Mouse (Mus musculus): ENCODE results near the gene Dcaf11. TPM values are rescaled to one million over a fixed set of nuclear protein-coding genes. Genes with fewer than 3 reads are reported as not detected.

Gene Dcaf11
- 103 and 105 TPM in 2 replicates for polyA plus RNA-seq (2016; fragmentation: Nextera tagmentation; extraction: Ambion mirVana)

DNA sequence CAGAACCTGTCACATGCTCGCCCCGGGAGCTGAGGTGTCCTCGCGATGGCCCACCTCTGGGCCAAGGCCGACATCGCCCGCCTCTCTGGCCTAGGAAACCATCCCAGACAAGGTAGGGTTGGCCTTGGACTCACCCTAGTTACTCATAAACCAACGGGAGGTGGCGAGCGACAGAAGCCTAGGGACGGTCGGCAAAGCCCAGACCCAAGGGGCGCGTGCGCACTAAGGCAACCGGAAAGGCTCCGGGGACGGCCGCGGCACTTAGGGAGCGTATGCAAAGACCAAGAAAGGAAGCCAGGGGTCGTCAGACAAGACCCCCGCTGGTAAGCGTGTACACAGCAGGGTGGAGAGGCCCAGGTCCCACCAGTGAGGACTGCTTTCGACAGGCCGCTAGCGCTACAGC, at the start of gene Dcaf11:
Gene Dcaf11, plus strand, starts transcription at position 208 of the 403 bp plus-strand sequence.
- peak within 1 kb of the TSS; percentile 69 for H3K4me3 ChIP-seq (replicated peaks)
- peaks cover 15% of the 10 kb centered on the region for H3K36me3 ChIP-seq (replicated peaks)
- peak within 1 kb of the TSS; percentile 71 for H3K9ac ChIP-seq
- WGBS = under 1% methylated on average over 27 of the region's 27 CpGs
- H3K27me3 ChIP-seq = no peaks in the 10 kb centered on the region
- ATAC-seq (ENCODE audit: low FRiP score) = peak; percentile 84
- H3K4me1 ChIP-seq = peaks cover 18% of the 10 kb centered on the region
- peak within 1 kb of the TSS; percentile 81 for H3K4me2 ChIP-seq
- H3K27ac ChIP-seq = peak within 1 kb of the TSS; percentile 98
- H3K9me3 ChIP-seq = no peaks in the 10 kb centered on the region

DNA sequence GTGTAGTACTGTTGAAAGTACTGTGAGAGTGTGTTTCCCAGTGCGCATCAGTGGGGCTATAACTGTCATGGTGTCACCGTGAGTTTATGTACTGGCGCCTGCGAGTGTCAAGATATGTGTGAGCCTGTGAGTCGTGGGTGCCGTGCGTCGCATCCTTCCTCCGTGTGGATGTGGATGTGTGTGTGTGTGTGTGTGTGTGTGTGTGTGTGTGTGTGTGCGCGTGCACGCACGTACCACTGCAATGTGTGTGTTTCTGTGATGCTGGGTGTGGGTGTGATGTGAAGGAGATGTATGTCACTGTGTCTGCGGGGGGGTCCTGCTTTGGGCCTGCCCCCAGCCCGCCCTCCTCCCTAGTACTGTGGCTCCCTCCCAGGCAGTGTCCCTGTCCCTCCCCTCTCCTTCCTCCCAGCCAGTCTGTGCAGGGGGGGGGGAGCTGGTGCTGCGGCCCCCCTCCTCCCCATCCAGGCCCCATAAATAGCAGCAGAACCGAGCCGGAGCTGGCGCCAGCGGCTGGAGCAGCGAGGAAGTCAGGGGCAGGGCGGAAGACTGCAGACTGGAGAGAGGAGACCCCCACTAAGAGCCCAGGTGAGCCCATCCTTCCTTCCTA, 49.6 kb upstream of the Dcaf11 start, which contains the start of gene Cpne6:
Gene Cpne6, plus strand, starts transcription at position 321 of the 607 bp plus-strand sequence.
- Histone ChIP-seq H3K4me1 (peaks cover 8% of the 10 kb centered on the region; the same call in 1 of the 2 replicates), H3K36me3 (replicated peaks) (no peaks in the 10 kb centered on the region; the same call in 1 of the 2 replicates), H3K4me2 (no peak within 1 kb of the TSS), H3K4me3 (replicated peaks) (no peak within 1 kb of the TSS), H3K27me3 (peaks cover 13% of the 10 kb centered on the region), H3K27ac (no peak within 1 kb of the TSS), H3K9ac (no peak within 1 kb of the TSS), H3K9me3 (no peaks in the 10 kb centered on the region)
- 70% methylated on average over 21 of the region's 22 CpGs for WGBS
- no peak for ATAC-seq (ENCODE audit: low FRiP score)

DNA sequence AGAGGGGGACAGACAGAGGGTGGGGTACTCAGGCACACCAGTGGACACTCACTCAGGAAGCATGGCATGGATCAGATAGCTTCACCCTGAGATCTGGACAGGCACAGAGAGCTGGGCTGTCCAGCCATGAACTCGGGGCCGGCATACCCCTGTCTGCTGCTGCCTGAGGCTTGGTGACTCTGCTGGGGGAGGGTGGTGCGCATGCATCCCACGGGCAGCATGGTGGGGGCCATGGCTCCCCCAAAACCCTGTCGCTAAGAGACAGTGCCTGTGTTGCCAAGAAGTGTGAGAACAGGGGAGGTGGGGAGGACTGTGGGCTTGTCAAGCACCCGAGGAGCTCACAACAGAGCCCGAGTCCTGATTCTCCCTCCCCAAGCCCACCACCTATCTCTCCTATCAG, 48.8 kb upstream of the Dcaf11 start:
- Histone ChIP-seq H3K4me1 (peaks cover 8% of the 10 kb centered on the region; the same call in 1 of the 2 replicates), H3K36me3 (replicated peaks) (no peaks in the 10 kb centered on the region; the same call in 1 of the 2 replicates), H3K4me3 (replicated peaks) (no peak overlapping the region), H3K27me3 (peaks cover 18% of the 10 kb centered on the region), H3K9me3 (no peaks in the 10 kb centered on the region), H3K4me2 (no peak overlapping the region), H3K9ac (no peak overlapping the region), H3K27ac (no peak overlapping the region)
- ATAC-seq (ENCODE audit: low FRiP score) = no peak
- 75% methylated on average over 7 of the region's 7 CpGs for WGBS

DNA sequence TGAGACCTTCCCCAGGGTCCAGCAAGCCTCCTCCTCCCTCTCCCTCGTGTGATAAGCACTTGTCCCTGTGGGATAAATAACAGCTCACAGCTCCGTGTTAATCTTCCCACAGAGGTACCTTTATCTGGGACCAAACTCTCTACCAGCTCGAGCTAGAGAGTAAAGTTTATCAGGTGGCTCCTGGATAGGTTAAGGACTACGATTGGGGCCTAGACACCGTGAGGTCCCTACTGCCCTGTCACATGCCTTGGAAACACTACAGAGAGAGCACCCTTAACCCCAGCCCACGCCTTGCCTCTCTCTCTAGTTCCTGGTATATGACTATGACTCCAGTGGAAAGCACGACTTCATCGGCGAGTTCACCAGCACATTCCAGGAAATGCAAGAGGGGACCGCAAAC, 45.9 kb upstream of the Dcaf11 start:
- Histone ChIP-seq H3K4me2 (no peak overlapping the region), H3K27me3 (peaks cover 20% of the 10 kb centered on the region), H3K36me3 (replicated peaks) (no peaks in the 10 kb centered on the region), H3K9ac (no peak overlapping the region), H3K9me3 (no peaks in the 10 kb centered on the region), H3K4me1 (peaks cover 11% of the 10 kb centered on the region), H3K4me3 (replicated peaks) (no peak overlapping the region), H3K27ac (no peak overlapping the region)
- ATAC-seq (ENCODE audit: low FRiP score) = no peak
- 71% methylated on average over 10 of the region's 10 CpGs for WGBS

DNA sequence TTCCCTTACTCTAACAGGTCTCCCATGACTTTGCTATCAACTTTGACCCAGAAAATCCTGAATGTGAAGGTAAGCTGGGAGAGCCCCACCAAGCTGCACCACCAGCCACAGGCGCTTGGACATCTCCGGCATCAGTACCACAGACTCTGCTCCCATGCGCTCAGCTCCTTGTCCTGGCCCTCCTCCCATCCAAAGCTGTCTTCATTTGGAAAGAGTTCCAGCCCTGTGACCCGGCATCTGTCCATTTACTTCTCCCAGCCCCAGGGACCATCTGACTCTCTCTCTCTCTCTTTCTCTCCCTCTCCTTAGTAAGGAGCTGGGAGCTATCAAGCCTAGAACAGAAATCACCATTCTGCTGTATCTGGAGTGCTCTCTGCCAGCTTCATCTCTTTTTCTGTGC, 44.0 kb upstream of the Dcaf11 start:
- H3K4me2 ChIP-seq = no peak overlapping the region
- H3K4me1 ChIP-seq = peaks cover 25% of the 10 kb centered on the region
- no peak overlapping the region for H3K27ac ChIP-seq
- no peaks in the 10 kb centered on the region for H3K36me3 ChIP-seq (replicated peaks)
- no peak overlapping the region for H3K4me3 ChIP-seq (replicated peaks)
- H3K9ac ChIP-seq = no peak overlapping the region
- ATAC-seq (ENCODE audit: low FRiP score) = no peak
- 90% methylated on average over 4 of the region's 4 CpGs for WGBS
- peaks cover 35% of the 10 kb centered on the region for H3K27me3 ChIP-seq
- no peaks in the 10 kb centered on the region for H3K9me3 ChIP-seq

DNA sequence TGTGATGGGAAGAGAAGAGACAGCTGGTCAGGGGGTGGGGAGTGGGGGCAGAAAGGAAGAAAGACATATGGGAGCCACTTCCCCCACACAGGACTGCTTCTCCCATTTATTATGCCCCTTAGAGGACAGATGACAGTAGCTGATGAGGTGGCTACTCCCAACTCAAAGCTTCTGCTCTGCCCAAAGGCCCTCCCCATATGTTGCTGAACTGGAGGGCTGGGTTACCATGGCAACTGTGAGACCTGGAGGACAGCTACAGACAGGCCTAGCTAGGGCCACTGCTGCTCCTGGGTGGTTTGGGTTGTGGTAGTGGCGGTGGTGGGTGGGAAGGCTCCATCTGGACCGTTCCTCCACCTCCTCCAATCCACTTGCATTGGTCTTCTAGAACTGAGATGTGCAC, 40.9 kb upstream of the Dcaf11 start:
- no peak overlapping the region for H3K4me2 ChIP-seq
- H3K9ac ChIP-seq = no peak overlapping the region
- H3K27me3 ChIP-seq = peaks cover 50% of the 10 kb centered on the region
- ATAC-seq (ENCODE audit: low FRiP score) = peak; percentile 80
- H3K36me3 ChIP-seq (replicated peaks) = no peaks in the 10 kb centered on the region
- WGBS = 55% methylated on average over 2 of the region's 2 CpGs
- no peak overlapping the region for H3K4me3 ChIP-seq (replicated peaks)
- H3K4me1 ChIP-seq = peaks cover 23% of the 10 kb centered on the region
- H3K9me3 ChIP-seq = no peaks in the 10 kb centered on the region
- no peak overlapping the region for H3K27ac ChIP-seq

DNA sequence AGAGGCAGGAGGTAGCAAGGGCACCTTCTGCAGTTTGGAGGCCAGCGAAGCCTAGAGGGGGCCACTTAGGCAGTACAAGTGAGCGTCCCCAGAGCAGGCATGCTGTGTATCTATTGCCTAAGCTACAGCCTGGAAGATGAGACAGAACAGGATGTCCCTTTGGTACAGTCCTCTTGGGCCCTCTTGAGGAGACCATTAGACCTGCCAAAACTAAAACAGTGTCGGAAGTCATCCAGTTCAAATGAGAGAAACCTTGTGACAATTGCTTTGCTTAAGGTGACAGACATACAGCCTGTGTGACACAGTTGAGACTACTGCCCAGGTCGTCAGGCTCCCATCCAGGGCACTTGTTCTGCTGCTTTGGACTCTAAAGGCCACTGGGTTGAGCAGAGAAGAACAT, 40.2 kb upstream of the Dcaf11 start:
- no peak for ATAC-seq (ENCODE audit: low FRiP score)
- 58% methylated on average over 4 of the region's 4 CpGs for whole genome bisulfite sequencing
- H3K27ac ChIP-seq = no peak overlapping the region

DNA sequence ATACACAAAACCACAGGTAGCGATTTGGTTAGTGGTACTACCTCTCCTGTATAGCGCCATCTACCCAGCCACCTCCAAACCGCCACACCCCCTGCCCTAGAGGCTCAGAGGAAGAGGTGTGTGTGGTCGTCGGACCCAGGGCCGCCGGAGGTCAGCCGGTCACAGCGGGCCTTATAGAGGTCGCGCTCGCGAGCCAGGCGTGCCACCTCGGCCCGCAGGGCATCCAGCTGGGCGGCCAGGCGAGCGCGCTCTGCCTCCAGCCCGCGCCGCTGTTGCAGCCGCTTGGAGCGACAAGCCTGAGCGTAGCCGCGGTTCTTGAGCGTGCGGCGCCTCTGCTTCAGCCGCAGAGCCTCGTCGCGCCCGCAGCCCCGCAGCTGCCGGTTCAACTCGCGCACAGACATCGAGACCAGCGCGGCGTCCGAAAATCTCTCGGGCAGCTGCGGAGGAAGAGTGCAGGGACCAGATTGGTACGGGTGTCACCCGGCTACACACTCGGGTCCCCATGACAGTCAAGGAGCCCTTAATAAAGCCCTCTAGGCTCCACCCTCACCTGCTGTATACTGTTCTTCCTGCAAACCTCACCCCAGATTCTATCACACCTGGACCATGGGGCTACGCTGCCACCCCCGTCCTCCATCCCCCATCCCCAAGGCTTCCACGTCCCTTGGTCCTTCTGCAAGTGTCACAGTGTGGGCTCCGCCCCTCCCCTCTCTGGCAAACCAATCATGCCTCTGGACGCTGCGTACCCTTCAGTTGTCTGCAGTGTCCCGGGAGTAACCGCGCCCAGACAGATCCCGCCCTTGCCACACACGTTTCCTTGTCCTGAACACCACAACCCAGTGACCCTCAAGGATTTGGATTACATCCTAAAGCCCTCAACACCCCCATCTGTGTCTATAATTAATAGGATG, 39.1 kb upstream of the Dcaf11 start:
- Histone ChIP-seq H3K27me3 (peaks cover 45% of the 10 kb centered on the region), H3K9me3 (no peaks in the 10 kb centered on the region), H3K27ac (no peak overlapping the region), H3K9ac (peak overlapping the region; percentile 48), H3K4me3 (replicated peaks) (peak overlapping the region; percentile 47), H3K4me1 (peaks cover 23% of the 10 kb centered on the region), H3K36me3 (replicated peaks) (no peaks in the 10 kb centered on the region), H3K4me2 (peak overlapping the region; percentile 96)
- under 1% methylated on average over 61 of the region's 61 CpGs for WGBS
- ATAC-seq (ENCODE audit: low FRiP score) = peak; percentile 59

More for the DNA sequence above, 40.2 kb upstream of the Dcaf11 start:
- H3K36me3 ChIP-seq (replicated peaks) = no peaks in the 10 kb centered on the region
- no peak overlapping the region for H3K4me3 ChIP-seq (replicated peaks)
- H3K4me1 ChIP-seq = peaks cover 23% of the 10 kb centered on the region
- H3K9ac ChIP-seq = no peak overlapping the region
- H3K27me3 ChIP-seq = peaks cover 50% of the 10 kb centered on the region
- no peaks in the 10 kb centered on the region for H3K9me3 ChIP-seq
- H3K4me2 ChIP-seq = no peak overlapping the region

DNA sequence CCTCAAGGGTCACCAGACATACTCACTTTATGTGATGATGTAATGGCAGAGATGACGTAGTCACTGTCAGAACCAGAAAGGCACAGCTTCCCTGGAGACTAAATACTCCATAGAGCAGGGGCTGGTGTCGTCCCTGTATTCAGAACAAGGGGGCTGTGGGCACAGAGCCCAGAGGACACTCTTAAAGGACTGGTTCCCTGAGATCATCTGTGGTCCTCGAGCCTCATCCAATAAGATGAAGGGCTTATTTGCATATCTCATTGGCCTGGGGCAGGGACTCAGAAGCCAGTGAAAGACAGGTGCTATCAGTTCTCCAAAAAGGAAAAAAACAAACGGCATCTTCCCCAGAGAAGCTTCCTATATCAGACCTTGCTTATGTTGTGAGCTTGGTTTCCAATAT, 35.7 kb upstream of the Dcaf11 start:
- ATAC-seq (ENCODE audit: low FRiP score) = no peak
- no peak overlapping the region for H3K4me2 ChIP-seq
- no peak overlapping the region for H3K27ac ChIP-seq
- WGBS = 67% methylated on average over 4 of the region's 4 CpGs
- H3K9ac ChIP-seq = no peak overlapping the region
- no peaks in the 10 kb centered on the region for H3K9me3 ChIP-seq
- H3K36me3 ChIP-seq (replicated peaks) = no peaks in the 10 kb centered on the region
- H3K27me3 ChIP-seq = peaks cover 42% of the 10 kb centered on the region
- peaks cover 15% of the 10 kb centered on the region for H3K4me1 ChIP-seq
- H3K4me3 ChIP-seq (replicated peaks) = no peak overlapping the region

DNA sequence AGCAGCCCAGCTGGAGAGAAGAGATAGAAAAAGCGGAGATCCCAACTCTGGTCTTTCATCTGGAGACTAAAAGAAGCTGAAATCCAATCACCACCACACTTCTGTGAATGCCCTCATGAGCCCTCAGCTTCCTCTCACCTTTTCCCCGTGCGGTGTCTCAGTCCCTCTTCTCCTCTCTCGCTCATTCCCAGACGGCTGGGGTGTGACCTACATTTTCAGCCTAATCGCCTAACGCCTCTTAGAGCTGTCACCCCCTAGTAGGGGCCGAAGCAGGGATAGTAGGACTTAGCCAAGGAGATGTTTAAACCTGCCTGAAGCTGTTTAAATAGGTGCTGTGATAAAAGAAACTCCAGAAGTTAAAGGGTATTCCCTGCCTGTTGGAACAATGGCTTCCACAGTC, 35.0 kb upstream of the Dcaf11 start, which contains the start of gene Nrl:
Gene Nrl, minus strand, starts transcription at position 197 of the 400 bp plus-strand sequence.
- 0 out of 2 replicates have a peak, but pooled peaks cover 8% of the 10 kb centered on the region for H3K4me1 ChIP-seq
- ATAC-seq (ENCODE audit: low FRiP score) = no peak
- H3K9ac ChIP-seq = no peak within 1 kb of the TSS
- H3K9me3 ChIP-seq = no peaks in the 10 kb centered on the region
- no peak within 1 kb of the TSS for H3K27ac ChIP-seq
- no peaks in the 10 kb centered on the region for H3K36me3 ChIP-seq (replicated peaks)
- H3K4me2 ChIP-seq = no peak within 1 kb of the TSS
- peaks cover 40% of the 10 kb centered on the region for H3K27me3 ChIP-seq
- WGBS = 46% methylated on average over 8 of the region's 8 CpGs
- H3K4me3 ChIP-seq (replicated peaks) = no peak within 1 kb of the TSS

DNA sequence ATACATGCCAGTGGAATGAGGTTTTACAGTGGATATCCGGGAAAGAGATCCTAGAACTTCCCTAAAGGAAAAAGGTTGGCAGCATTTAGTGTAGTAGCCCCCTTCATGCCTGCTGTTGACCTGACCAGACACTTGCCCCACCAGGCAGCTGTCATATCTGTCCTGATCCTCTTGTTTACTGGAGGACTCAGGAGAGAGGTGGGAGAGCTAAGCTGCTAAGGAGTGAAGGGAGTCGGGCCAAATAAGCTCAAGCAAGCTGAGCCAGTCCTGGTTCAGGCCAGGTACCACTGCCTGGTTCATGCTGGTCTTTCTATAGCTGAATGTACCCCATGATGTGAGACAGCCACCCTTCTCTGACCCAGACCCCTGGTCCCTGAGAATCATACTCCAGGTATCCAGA, 33.1 kb upstream of the Dcaf11 start:
- H3K27me3 ChIP-seq = peaks cover 28% of the 10 kb centered on the region
- no peak overlapping the region for H3K4me2 ChIP-seq
- no peak overlapping the region for H3K4me3 ChIP-seq (replicated peaks)
- no peaks in the 10 kb centered on the region for H3K9me3 ChIP-seq
- 82% methylated on average over 2 of the region's 2 CpGs for WGBS
- H3K36me3 ChIP-seq (replicated peaks) = no peaks in the 10 kb centered on the region
- H3K9ac ChIP-seq = no peak overlapping the region
- ATAC-seq (ENCODE audit: low FRiP score) = no peak
- no peaks in the 10 kb centered on the region for H3K4me1 ChIP-seq
- no peak overlapping the region for H3K27ac ChIP-seq

DNA sequence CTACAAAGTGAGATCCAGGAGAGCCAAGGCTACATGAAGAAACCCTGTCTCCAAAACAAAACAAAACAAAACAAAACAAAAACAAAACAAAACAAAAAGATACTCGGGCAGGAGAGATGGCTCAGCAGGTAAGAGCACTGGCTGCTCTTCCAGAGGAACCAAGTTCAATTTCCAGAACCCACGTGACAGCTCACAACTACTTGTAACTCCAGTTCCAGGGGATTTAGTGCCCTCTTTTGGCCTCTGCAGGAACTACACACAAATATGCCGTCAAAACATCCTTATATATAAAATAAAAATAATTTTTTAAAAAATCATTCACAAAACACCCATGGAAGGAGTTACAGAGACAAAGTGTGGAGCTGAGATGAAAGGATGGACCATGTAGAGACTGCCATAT, 31.9 kb upstream of the Dcaf11 start:
- H3K9ac ChIP-seq = no peak overlapping the region
- WGBS = 18% methylated on average over 3 of the region's 3 CpGs
- H3K9me3 ChIP-seq = no peaks in the 10 kb centered on the region
- no peak overlapping the region for H3K27ac ChIP-seq
- H3K4me1 ChIP-seq = no peaks in the 10 kb centered on the region
- ATAC-seq (ENCODE audit: low FRiP score) = no peak
- H3K36me3 ChIP-seq (replicated peaks) = no peaks in the 10 kb centered on the region
- no peak overlapping the region for H3K4me3 ChIP-seq (replicated peaks)
- peaks cover 15% of the 10 kb centered on the region for H3K27me3 ChIP-seq
- H3K4me2 ChIP-seq = no peak overlapping the region

Measured in forebrain, embryonic 12.5 days (tissue).